Mouse (Mus musculus): Measurements from ENCODE around the gene Olfr23.
"Not testable (repeated sequence)": the region's sequence is repeated elsewhere in the genome, so short reads cannot be mapped to it uniquely, and the experiment has no call there.

Gene Olfr23

DNA sequence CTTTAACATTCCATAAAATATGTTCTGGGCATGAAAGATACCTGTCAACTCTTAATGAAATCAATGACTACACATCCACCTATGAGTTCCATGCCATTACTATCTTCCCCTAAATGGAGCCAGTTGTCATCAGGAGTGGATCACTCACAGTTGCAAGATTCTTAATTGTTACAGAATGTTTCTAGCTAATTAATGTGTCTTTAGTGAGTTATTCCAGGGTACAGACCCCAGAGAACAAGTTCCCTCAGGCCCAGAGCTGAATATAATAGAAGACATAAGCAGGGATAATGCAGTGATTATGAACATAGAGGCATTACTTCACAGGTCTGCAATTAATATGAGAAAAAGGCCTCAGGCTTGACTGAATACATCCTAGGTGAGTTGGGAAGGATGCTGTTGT is at the start of gene Olfr23:
Olfr23 (plus strand) TSS at position 301 of the 400 bp plus-strand sequence.
- DNase-seq, result no peak

GRCm38 (mm10) chr11:73890671-73891070 is 45.8 kb upstream of the Olfr23 start, which contains the start of gene Olfr394:
Gene Olfr394 (minus strand): TSS chr11:73890771.
- no peak for DNase-seq

DNA sequence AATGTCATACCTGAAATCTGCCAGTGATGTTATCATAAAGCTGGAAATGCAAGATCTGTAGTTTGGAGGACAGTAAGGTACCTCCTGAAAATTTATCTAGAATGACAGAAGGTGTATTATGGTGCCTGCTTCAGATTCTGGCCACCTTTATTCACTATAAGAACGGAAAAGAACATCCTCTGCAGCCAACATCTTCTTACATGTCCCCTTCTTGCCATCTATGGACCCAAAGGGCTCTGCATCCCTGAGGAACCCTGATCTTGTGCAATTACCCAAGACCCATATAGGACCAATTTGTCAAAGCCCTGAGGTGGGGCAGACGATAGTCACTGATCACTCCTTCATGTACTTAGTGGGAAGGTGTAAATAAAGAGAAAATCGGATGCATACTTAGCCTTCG is 27.3 kb upstream of the Olfr23 start, which contains the start of gene Olfr395:
Olfr395 (minus strand) TSS at position 101 of the 400 bp plus-strand sequence.
- not testable (repeated sequence) for DNase-seq

GRCm38 (mm10) chr11:73960517-73960916 is 24.0 kb downstream of the Olfr23 start, which contains the start of gene Olfr397:
Gene Olfr397 (plus strand): TSS chr11:73960817.
- no peak for DNase-seq

- DNase-seq, result no peak
Observed at GRCm38 (mm10) chr11:73990307-73990706, 53.8 kb downstream of the Olfr23 start, which contains the start of gene Olfr398. Gene Olfr398 (minus strand): TSS chr11:73990407.
